Mouse (Mus musculus): ENCODE measurements around the gene Tiam2.
"Not testable (repeated sequence)": the region's sequence is repeated elsewhere in the genome, so short reads cannot be mapped to it uniquely, and the experiment has no call there.

Gene Tiam2

DNA sequence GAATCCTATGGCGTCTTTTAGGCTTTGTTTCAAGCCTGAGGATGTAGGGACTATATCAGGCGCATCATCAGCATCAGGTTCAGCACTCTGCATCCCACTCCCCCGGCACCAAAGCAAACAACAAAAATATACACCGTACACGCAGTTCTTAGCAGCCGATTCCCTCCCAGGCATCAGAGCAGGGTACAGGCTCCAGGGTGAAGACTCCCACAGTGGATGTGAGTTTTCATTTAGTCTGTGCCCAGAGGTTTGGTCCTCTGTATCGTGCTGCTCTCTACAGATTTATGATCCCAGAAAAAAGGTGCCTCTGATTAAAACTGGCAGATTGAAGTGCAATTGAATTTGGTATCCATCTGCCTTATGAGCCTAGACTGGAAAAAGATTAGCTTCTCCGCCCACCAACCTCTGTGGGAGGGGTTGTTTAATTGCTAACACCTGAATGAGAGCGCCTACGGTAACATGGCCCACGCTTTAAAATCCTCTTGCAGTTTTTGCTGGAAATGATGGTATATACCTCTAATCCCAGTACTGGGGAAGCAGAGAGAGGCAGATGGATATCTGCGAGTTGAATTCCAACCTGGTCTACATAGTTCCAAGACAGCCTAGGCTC is 19.0 kb downstream of the Tiam2 start:
- no peak for DNase-seq

DNA sequence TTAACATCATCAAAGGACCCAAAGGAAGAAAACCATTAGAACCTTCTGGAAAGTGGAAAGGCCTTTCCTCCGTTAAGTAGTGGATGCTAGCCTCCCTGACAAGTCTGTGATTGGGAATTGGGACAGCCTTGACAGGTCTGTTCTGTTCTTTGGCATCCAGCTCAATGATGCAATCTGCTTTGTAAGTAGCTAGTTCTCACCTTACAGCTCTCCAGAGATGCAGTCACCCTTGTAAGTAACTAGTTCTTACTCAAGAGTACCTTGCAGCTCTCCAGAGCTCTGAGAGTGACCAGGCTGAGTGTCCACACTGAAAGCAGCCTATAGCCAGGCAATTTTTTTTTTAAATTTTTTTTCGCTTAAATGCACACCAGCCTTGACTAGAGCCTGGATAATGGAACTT is 21.4 kb downstream of the Tiam2 start:
- DNase-seq, result no peak

DNA sequence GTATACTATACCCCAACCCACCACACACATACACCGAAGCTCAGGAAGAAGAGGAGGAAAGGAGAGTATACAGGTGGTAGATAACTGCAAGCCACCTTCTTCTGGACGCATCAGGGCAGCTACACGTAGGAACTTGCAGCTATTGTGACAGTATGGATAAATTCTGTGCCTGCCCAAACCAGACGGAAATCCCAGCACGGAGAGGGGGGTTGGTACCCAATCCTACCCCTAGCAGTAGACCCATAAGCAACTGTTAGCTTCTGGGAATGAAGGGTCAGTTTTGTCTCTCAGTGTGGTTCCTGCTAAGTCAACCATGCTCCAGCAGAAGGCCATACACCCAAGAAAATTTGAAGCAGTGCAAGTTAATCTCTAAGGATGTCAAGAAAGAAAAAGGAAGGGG is 23.0 kb downstream of the Tiam2 start:
- DNase-seq, result no peak

DNA sequence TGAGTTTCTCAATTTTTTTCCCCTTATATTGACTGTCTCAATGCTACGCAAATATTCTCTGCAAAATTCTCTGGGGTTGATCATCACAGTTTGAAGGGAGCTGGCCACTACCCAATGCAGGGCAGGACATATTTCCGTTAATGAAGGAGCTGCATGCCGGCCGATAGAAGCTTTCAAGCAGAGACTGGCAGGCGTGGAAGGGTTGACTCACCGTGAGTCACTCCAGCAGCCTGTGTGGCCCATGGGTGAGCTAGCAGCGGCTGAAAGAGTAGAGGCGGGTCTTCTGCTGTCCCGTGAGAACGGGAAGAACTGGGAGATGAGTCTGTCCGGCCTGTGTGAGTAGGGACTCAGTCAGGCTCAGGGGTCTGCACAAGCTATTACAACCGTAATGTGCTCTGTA is 23.6 kb downstream of the Tiam2 start:
- no peak for DNase-seq

DNA sequence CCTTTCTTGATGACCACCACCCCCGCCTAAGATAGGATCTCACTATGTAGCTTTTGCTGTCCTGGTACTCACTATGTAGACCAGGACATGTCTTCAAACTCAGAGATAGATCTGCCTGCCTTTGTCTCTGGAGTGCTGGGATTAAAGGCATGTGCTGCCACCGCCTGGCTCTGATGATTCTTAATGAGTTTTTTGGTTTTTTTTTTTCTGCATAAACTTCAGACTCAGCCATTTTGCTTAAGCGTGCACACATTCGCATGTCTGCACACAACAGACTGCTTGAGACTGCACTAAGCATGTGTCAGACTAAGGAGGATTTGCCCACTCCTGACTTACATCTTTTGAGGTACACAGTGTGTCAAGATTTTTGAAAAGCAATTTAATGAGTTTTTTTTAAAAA is 24.0 kb downstream of the Tiam2 start:
- DNase-seq, result no peak

DNA sequence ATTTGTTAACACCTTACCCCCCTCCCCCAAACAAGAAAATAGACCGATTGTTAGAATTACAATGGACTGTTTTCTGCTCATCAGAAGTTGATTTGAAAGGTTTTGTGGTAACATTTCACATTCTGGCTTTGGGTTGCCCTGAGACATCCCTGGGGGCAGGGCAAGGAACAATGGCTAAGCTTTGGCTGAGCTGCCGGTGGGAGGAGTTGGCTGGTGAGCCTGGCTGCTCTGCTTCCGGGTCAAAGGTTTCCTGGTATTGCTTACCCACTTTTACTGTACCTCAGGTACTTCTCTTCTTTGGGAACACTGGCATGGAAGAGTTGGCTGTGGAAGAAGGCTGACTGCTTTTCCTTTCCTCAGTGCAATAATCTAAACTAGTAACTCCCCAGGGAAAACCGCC is 25.3 kb downstream of the Tiam2 start:
- no peak for DNase-seq

DNA sequence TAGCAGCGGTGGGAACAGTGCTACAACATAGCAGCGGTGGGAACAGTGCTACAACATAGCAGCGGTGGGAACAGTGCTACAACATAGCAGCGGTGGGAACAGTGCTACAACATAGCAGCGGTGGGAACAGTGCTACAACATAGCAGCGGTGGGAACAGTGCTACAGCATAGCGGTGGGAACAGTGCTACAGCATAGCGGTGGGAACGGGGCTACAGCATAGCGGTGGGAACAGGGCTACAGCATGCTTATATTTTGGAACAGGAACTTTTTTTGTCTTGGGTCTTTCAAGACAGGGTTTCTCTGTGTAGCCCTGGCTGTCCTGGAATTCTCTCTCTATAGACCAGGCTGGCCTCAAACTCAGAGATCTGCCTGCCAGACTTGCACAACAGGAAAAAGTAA is 26.8 kb downstream of the Tiam2 start:
- DNase-seq, result not testable (repeated sequence)

DNA sequence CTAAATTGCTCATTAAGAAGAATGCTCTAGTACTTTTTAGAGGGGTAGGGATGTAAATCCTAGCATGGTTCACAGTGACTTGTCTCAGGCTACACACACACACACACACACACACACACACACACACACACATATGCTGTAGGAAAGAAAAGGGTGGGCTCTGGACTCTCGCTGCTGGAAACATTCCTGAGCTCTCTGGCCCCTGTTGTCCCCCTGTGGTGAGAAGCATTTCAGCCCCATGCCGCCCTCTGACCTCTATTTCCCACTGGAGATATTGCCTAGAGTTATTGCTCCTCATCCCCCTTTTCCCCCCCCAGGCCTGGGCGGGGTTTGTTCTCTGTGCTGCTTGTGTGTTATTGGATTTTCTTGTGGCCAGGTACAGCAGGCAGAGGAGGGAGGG is 28.5 kb downstream of the Tiam2 start:
- peak; percentile 55 for DNase-seq

DNA sequence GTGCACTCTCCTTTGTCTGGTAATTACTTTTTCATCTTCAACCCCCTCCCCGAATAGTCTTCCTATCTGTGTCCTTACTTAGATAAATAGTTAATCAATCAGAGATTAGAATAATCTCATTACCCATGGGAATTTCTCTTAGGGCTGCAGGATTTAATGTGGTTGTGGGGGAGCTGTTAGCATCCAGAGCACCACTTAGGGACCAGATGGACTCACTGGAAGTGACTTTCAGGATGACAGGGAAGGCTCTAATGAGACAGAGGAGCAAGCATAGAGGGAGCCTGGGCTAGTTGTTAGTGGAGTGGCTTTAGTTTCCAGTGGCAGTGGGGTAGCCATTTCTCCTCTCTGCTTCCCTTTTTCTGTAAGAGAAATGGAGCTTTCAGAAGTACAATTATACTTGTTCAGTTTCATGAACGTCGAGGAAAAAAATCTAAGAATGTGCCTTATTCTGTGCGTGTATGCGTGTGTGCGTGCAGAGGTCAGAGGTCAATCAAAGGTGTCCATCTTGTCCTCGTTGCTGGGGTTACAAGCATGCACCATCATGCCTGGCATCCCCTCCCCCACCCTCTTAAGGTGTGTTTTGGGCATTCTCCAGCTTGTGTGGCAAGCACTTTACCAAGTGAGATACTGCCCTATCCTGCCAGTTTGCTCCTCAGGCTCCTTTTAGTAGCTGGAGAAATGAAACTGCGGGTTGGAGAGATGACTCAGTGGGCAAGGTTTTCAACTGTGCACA is 30.4 kb downstream of the Tiam2 start:
- no peak for DNase-seq

DNA sequence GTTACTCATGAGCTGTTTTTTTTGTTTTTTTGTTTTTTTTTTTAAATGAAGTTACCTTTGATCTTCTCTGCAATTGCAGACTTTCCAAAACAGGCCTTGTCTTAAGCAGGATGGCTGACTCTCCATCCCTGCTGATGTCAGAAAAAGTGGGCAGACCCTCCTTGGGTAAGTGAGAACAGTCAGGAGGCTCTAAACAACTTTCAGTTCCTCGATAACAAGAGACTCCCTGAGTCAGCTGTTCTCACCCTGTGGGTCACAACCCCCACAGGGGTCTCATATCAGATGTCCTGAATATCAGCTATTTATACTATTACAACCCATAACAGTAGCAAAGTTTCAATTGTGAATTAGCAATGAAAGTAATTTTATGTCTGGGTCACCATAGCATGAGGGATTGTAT is 33.9 kb downstream of the Tiam2 start:
- DNase-seq, result no peak

DNA sequence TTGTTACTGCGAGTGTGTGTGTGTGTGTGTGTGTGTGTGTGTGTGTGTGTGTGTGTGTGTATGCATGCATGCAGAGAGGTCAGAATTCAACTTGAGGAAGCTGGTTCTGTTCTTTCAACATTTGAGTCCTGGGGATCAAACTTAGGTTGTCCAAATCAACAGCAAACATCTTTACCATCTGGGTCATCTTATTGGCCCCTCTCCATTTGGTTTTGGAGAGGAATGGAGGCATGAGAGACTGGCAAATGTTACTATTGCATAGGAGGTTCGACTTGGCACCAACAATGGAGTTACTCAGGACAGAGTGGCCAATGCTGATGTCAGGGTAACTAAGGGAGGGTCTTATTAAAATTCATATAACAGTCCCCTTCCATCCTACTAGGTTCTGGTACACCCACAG is 35.4 kb downstream of the Tiam2 start:
- DNase-seq, result no peak

DNA sequence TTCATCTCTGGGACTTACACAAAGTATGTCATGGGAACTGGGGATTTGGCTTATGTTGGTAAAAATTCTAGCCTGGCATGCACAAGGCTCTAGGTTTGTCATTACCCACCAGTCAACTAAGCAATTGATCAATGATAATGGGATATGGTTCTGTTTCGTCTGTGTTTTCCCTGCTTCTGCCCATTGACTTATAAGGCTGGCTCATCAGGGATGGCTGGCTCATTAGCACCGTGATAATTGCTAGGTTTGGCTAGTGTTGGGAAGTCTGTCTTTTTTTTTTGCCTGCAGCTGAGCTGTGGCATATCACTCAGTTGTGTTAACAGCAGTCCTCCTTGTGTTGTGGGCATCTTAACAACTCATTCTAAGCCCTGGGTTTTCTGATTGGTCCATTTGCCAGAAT is 36.8 kb downstream of the Tiam2 start:
- no peak for DNase-seq

DNA sequence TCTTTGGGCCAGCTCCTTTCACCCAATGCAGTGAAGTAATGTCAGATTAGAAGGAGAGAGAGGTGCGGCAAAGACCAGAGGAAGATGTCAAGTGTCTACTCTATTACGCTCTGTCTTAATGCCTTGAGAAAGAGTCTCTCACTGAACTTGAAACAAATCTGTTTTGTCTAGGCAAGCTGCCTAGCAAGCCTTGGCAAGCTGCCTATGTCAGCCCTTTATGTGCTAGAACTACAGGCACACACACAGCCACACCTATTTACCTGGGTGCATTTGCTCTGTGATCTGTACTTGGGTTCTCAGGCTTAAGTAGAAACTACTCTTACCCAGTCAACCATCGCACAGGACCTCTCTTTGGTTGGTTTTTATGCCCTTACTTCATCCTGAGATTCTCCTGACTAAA is 40.4 kb downstream of the Tiam2 start:
- DNase-seq, result no peak

DNA sequence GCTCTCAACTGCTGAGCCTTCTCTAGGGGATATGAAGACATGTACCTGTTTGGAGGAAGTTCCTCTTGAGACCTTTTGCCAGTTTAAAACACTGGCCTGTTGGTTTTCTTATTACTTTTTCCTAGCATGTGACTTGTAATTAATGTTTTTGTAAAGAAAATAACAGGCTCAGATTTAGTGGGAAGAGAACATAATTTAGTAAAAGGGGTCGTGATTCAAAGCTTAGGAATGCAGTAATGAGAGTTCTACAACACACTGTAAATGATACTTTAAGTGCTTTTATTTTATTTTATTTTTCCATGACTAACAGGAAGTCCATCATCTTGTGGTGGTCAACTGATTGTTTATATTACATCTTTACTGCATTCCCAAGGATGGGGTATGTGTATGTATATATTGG is 42.0 kb downstream of the Tiam2 start:
- no peak for DNase-seq

DNA sequence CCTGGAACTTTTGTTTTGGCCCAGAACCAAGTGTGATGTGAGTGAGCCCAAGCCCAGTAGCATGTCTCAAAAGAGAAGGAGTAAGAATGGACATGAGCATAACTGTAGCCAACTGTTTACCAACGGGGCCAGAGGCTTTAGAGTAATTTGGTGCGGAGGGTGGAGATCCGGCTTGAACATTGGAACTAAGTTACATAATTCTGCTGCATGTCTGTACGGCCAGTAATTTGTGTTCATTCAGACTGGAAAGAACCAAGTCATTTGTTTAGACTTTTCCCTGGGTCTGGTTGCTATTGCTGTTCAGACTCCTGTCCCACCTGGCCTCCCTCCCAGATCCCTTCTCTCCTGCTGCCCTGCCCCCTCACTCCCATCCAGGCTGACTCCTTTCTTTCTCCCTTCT is 43.3 kb downstream of the Tiam2 start:
- no peak for DNase-seq

DNA sequence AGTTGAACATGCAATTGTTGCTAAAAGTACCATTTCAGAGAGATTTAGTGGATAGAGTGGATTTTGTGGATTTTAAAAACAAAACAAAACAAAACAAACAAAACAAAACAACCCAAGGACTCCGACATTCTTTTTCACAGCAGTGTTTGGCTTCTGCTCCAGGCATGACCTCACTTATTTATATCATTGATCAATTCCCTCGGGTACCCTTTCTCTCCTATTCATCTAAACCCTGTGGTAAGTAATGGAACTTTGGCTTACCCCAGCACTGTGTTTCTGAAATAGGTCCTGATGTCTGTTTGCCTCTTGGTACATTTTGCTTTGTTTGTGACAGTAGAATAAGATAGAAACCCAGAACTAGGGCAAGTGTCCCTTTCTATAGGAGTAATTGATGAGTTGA is 52.2 kb downstream of the Tiam2 start:
- DNase-seq, result no peak

DNA sequence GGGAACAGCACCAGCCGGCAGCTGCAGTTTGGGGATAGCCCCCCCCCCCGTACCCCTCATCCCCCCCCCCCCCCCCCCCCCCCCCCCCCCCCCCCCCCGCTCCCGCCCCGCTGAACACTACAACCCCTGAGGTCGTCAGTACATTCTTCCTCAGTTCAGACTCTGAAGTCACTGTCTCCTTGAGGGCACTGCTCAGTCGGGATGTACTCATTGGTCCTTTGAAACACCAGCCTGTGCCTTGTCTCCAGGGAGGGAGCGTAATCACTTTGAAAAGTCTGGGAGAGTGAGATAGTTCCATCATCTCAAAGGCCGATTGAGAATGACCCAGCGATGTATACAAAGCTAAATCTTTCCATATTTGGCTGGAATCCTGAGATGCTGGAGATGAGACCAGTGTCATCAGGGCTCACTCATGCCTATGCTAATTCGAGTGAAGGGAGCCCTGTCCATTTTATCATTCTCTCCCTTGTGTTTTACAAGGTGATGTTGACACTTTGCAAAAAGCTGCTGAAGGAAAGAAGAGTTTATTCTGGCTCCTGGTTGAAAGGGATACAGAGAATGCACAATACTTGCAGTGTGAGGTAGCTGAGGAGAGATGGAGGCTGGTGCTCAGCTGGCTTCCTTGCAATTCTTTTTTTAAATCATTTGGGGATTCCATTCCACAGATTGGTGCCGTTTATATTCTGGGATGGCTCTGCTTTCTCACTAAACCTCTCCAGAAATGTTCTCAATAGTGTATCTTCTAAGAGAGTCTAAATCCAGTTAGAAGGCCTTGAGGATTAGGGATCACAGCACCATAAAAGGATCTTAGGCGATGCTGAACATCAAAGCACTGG is 53.6 kb downstream of the Tiam2 start:
- no peak for DNase-seq

DNA sequence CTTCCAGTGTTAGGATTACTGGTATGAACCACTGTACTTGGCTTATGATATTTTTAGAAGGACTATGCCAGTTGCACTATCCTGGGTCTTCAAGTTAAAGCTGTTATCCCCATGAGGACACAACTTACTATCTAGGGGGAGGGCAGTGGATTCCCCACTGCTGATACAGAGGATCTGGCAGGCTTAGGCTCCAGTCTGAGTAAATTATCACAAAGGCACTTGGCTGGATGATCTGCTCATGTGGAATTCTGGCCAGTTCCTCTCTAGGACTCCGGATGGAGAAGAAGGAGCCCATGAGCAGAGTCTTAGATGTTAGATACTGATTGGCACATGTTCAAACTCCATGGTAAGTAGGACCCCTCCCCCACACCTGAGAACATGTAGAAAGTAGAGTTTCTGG is 59.0 kb downstream of the Tiam2 start:
- DNase-seq, result no peak

DNA sequence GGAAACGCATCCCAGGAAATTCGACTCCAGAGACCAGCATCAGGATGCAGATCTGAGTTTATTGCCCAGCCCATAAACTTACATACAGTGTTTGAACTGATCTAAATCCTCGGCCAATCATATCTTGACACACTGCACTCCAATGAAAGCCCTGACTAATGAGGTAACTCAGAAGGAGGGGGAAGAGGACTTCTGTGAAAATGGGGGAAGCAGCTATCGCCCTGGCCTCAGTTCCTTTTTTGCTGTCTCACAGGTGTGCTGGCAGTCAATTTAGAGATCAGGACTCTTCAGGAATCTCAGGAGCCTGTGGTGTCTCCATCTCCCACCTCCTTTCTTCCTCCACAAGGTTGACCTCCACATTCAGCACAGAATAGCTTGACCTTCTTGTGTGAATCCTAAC is 61.4 kb downstream of the Tiam2 start:
- no peak for DNase-seq

DNA sequence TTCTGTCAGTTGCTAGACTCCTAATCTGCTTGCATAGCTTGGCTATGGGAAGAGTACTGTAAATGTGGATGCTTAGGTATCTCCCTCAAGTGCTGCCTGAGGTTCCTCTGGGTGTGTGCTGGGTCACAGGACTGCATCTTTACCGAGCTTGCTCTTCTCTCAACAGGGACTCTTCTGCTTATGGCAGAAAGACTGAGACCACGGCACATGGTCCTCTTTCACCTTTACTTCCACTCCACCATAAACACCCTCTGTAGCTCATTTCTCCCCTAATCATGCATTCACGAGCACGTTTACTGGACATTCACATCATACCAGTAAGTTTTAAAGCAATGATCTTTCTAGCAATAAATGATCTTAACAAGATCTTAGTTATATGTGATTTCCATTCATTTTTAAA is 63.4 kb downstream of the Tiam2 start:
- no peak for DNase-seq

DNA sequence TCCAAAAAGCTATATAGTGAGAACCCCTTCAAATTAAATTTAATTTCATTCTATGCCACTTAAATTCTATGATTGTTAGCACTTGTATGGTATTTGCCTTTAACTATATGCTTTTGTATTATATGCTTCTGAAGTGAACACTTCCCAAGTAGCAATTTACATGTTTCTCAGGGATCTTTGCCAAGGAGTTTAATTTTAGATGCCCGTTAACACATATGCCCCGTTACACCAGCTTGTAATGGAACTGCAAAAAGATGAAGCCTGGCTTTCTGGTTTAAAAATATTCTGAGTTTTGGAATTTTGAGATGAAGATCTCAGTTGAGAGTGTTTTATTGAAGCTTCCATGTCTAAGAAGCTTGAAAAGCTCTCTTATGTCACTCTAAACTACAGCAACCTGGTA is 67.6 kb downstream of the Tiam2 start:
- DNase-seq, result no peak

DNA sequence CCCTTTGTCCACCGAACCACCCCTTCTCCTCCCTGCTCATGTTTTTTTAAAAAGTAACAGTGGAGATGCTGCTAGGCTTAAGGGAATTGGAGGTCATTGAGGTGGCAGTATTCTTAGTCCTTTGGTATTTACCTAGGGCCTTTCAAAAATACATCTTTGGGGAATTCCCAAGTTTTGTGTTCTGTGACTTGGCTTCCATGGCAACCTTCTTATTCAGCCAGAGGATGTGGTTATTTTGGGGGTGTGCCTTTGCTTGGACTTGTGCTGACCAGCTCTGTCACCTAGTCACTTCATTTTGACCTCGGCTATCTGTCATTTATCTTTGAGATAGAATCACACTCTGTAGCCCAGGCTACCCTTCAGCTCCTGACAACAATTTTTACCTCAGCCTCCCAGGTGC is 68.6 kb downstream of the Tiam2 start:
- DNase-seq, result no peak

DNA sequence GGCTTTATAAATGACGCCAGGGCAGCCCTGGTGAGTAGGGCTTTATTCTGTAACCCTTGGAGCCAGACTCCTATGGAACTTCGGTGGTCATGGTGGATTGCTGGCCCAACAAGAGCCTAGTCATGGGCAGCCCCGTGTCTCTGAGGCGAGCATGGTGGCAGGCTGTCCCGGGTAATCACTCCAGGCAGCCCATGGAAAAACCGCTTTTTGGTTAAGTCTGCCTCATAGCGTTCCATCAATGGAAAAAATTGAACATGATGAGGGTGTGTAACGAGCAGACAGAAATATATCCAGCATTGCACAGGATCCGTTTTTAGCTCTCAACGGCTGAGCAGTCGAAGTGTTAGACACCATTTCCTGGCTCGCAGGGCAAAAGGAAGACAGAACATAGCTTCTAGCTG is 70.5 kb downstream of the Tiam2 start:
- DNase-seq, result no peak

DNA sequence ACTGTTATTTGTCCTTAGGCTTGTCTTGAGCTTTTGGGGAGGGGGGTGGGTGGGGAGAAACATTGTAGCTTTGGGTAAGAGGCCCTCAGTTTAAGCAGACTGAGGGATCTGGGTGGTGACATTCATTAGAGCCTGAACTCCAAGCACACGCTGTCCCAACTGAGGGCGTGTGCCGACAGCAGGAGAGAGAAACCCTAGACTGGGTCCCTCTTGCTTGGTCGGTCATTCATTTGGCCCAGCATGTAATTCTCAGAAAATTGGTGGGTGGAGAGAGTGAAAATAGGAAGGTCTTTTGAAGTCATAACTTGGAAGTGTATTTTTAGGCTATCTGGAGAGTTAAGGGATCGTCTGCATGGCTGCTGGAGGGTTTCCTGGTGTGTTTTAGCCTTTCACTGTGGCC is 71.5 kb downstream of the Tiam2 start:
- no peak for DNase-seq

Data from embryo, embryonic 11 days (tissue).